Mouse (Mus musculus) right cerebral cortex, postnatal 14 days (tissue): ENCODE measurements at regions not wholly inside any gene's neighbourhood (a gene's known extent, or its start where the extent isn't known, plus 50 kb on each side); places are given as distances from the start of the nearest gene placed in this dataset.

Experiments used
- DNase-seq: peaks from one replicate; pipeline ENCODE4 v3.0.0; 2022

DNA sequence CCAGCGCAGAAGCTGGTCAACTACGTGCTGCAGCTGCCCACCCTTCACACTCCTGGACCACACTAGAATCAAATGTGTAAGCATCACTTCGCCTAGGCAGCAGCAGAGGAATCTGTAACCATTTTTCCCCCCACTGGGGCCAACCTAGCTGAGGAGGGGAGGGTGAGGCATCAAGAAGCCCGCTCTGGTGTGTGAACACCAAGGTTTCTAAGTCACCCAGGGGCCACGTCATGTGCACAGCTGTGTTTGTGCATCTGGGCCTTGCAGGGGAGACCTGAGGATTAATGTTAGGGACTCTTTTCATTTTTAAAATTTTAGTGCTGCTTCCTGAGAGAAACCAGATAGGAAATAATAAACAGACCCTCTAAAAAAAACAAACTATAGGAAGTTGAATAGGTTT is 321.8 kb downstream of the Rnd3 start:
- DNase-seq = no peak

- no peak for DNase-seq
Observed at GRCm38 (mm10) chr2:50826537-50826936, 322.4 kb downstream of the Rnd3 start.

- DNase-seq = no peak
Observed at GRCm38 (mm10) chr2:50825626-50826025, 323.3 kb downstream of the Rnd3 start.

DNA sequence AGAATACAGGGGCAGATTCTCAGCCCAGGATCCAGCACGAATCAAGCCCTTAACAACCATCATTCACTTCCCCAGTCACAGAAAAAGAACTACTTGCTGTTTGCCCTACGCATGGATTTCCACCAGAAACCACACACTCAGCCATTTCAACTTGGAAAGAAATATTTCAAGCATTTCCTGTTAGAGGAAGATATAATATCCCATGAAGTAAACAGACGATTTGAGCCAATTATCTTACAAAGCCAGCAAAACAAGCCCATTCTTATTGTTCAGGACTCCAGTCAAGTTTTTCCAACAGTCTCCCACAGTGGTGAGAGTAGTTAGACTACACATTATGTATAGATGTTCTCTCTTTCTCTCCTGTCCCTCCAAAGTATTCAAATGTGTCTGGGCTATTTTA is 324.1 kb downstream of the Rnd3 start:
- no peak for DNase-seq

DNA sequence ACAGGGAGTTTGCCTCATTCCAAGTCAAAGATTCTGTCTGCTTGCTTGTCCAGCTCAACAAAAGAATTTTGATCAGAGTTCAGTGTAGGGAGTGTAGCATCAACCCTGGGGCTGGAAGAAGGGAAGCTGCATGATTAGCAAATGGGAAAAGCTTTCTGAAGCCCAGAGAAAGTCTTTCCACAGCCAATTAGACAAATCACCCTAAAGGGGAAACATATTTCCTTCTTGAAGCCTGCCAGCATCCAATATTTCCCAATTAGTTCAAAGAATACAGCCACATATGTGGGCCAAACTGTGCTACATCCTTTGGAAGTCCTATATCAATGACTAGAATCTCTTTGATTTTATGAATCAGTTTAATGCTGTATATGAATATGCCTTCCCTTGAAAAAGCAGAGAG is 326.2 kb downstream of the Rnd3 start:
- DNase-seq = no peak

GRCm38 (mm10) chr2:50819305-50819665 is 329.6 kb downstream of the Rnd3 start:
- DNase-seq = no peak

- DNase-seq = no peak
Observed at GRCm38 (mm10) chr2:50818557-50819304, 330.2 kb downstream of the Rnd3 start.

DNA sequence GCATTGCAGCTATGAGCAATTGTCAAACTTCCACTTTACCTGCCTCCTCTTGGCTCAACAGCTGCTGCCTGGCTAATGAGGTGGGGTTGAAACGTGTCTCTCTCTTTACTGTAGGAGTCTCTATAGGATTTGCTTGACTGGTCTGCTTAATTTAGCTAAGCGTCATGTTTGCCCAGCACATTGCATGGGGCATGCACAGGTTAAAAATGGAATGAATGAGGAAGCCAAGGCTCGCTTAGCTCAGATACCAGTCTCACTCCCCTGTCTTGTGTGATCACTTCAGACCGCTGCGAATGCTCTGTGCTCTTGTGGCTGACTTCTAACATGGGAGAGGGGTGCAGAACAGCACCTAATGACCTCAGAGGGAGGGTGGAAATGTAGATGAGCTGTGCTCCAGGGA is 332.5 kb downstream of the Rnd3 start:
- DNase-seq = no peak

GRCm38 (mm10) chr2:50815541-50815940 is 333.4 kb downstream of the Rnd3 start:
- DNase-seq = no peak

DNA sequence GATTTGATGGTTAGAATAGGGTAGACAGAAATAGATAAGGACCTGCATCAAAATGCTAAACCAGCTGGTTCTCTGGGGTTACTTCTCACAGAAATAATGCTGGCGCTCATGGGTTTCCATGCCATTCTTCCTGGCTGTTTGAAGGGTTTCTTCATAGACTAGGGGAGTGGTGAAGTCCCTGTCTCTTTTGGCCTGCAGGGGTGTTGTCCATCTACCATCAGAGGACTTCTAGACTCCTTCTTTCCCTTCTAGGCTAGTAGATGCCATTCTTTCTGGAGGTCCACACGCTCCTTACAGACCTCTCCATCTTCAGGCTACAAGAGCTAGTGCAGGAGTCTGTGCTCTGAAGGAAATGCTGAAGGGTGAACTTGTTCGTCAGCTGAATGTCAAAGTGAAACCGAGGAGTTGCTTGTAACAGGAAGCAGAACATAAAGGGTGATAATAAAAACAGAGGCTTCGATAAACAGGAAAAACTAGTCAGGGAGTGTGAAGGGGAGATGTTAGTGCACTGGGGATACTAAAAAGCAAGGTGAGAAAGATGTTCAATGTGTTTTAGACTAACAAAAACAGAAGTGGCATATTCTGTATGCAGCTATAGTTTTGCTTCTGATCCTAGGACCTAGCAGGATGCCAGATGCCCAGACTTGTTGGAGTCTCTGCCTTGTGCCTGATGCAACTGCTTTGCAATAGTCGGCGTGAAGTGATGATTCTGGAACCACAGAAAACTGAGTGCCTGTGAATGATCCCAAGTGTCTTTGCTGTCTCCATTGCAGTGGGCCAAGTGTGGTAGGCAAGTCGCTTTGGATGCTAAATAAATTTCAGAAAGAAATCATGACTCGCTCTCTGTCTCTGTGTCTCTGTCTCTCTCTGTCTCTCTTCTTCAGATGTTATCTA is 335.1 kb downstream of the Rnd3 start:
- DNase-seq = no peak

DNA sequence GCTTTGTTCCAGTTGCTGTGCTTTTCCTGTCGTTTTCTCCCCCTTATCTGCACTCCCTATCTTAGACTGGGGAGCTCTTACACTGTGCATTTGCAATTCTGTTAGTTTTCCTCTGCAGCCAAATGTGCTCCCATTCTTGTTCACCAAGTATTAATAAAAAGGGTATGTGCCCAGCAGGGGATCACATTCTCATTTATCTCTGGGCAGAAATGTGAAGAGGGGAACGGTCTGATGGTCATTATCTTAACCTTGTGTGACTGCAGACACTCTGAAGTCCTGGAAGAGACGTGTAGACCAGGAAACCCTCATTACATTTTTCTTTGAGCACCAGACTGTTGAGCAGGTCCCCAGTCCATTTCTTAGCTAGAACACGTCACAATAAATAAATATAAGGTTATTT is 336.6 kb downstream of the Rnd3 start:
- no peak for DNase-seq

DNA sequence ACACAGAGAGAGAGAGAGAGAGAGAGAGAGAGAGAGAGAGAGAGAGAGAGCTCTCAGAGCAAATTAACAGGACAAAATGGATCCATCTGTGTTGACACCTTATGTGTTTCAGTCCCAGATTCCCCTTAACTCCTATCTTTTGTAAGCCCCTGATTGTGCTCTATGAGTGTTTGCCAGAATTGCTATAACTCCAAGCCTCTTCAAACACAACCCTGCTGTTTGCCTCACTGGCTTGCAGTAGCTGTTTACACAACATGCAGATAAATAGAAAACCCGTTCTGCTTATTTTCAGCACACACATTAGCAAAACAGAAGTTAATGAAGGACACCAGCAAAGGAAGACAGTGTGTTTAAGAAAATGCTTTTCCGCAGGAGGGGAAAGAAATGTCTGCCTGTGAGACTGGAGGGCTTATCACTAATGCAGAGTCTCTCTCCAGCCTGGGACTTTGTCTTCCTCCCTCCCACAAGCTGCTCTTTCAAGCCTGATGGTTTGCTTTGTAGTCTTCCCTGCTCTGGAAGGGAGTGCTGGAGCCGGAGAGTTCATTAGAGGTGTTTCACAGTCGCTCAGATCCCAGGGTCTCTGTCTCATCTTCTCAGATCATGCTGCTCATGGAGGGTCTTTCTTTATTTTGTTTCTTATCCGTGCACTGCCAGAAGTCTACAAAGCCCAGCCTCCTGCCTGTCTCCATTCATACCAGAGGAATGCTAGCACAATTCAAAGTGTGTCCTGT is 338.4 kb downstream of the Rnd3 start:
- no peak for DNase-seq

GRCm38 (mm10) chr2:50809823-50810222 is 339.1 kb downstream of the Rnd3 start:
- DNase-seq = no peak

- no peak for DNase-seq
Observed at GRCm38 (mm10) chr2:50807162-50807960, 341.6 kb downstream of the Rnd3 start.

DNA sequence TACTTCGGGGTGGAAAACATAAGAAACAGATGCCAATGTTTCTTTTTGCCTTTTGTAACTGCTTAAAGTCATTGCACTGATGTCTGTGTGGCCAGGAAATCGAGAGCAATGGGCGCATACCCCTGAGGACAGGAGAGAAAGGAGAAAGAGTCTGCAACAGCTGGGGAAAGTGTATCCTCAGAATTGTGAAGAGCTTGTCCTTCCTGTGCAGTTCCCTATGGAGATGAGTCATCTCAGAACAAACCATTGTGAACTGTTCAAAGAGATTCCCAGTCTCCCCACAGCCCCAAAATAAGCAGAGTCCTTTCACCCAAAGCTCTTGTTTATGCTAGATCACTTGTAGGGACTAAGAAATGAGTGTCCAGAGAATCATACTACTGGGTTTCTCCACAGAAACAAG is 343.3 kb downstream of the Rnd3 start:
- DNase-seq = no peak

GRCm38 (mm10) chr2:50796087-50796486 is 352.8 kb downstream of the Rnd3 start:
- no peak for DNase-seq

- no peak for DNase-seq
Observed at GRCm38 (mm10) chr2:50793616-50794015, 355.3 kb downstream of the Rnd3 start.

GRCm38 (mm10) chr2:50793067-50793466 is 355.8 kb downstream of the Rnd3 start:
- DNase-seq = no peak

DNA sequence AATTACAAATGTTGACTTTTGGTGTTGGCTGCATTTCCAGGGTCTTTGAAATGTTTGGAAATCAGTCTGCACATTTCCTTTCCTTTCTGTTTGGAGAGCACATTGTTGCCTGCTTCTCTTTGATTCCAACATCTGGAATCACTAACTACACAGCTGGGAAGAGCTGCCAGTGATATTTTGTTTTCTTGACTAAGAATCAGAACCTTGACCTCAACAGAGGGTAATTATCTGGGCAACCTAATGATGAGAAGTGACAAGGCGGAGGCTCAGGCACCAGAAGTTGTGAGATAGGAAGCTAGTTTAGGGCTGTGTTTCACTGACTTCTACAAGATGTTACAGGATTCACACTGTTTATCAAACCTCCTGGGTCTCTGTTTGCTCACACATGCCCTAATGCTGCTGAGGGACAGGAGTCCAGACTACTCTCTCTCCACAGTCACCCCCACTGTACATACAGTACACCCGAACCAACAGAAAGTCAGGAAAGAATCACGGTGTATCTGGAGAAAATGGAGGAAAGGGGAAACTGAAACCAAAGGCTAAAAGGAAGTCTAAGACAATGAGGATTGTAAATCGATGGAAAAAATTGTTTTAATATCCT is 359.8 kb downstream of the Rnd3 start:
- no peak for DNase-seq

GRCm38 (mm10) chr2:50772101-50772500 is 376.8 kb downstream of the Rnd3 start:
- DNase-seq = no peak

DNA sequence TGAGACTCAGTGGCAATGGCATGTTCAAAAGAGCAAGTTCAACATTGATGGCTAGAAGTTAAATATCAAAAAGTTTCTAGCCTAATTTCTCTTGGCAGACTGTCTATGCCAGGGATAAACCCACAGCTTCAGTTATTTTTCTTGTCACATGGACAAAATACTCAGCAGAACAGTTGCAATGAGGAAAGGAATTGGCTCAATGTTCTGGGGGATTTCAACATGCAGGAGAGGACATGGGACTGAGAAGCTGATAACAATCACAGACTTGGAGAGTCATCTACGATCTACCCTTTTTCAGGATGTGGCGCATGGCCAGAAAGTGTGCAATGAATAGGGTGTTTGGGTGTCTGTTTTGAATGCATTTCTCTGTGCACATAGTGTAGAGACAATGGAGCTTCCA is 389.9 kb downstream of the Rnd3 start:
- DNase-seq = no peak

DNA sequence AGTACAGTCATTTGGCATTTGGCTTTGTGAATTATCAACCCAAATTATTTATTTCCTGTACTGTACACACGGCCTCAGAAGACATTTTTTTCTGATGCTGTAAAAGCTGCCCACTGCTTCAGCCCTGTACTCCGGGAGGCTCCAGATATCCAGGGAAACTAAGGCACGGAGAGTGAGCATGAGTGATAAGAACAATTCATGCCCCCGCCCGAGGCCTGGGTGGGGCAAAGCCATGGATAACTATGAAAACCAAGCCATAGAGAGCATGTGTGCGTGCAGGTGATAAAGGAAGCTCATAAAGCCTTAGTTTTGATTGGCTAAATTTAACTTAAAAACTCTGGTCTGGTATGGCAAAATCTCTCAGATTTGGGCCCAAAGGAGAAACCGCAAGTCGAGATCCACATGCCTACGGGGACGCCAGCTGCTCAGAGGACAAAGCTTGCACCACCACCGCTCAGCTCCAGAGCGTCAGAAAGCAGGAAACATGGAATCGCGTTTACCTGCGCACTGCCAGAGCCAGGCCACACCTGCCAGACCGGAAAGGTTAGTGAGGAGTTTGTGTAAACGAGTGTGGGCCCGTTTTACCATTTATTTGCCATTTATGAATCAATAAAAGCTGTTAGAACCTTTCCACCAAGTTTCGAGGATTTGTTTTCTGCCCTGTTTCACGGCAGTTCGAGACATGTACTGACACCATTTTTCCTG is 390.9 kb downstream of the Rnd3 start:
- no peak for DNase-seq
